Mouse (Mus musculus): Measurements from ENCODE around the gene Slamf7. TPM values are rescaled to one million over a fixed set of nuclear protein-coding genes. Genes with fewer than 3 reads are reported as not detected.

The Slamf7 gene
- polyA plus RNA-seq (2012; rRNA removed): 0.86 and 0.90 TPM in 2 replicates

GRCm38 (mm10) chr1:171652734-171653133 lies at the start of gene Slamf7:
Gene Slamf7, minus strand, starts transcription at chr1:171653035.

DNA sequence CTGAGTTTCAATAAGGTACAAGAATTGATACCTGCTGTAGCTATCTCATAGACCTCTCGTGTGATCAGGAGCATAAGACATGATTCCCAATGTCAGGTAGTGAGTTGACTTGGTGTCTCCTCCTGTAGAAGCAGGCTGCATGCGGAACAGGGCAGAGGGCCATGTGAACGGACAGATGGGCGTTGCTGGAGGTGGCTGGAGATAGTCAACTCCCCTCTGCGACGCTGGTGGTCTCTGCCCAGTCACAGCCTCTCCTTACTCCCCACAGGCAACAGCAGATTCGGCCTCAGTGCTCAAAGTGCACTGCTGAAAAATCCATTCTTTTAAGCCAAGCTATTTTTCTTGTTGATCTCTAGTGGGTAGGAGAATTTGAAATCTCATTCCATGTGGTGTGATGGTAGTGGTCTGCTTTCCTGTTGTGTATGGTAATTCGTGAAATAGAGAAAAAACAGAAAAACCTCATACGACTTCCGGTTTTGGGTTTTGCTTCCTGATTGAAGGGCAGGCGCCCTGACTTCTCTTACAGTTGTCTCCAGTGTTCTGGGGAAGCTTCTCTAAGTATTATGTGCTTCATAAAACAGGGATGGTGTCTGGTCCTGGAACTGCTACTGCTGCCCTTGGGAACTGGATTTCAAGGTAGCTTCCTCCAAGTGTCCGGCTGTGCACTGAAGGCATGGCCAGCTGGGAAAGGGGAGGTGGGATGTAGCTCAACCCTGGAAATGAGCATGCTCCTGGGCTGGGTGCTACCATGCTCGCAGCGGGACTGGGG lies 28.9 kb upstream of the Slamf7 start, which contains the start of gene Cd48:
TSS of gene Cd48 (plus strand) at position 479 of the 769 bp plus-strand sequence.

DNA sequence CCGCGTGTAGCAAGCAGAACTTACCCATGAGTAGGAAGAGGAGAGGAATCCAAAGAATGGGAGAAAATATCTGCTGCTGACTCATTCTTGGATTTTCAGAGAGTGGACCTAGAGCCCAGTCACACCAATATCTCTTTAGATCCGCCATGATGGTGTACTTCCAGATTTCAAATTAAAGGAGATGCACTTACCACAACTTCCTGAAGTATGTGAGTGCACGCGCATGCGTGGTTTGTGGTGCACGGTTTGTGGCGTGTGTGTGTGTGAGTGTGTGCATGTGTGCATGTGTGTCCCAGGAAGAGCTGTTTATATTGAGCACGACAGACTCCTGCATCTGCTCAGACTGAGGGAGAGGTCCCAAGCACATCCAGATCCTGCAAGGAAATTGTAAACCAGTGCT lies 45.7 kb downstream of the Slamf7 start, which contains the start of gene Ly9:
TSS of gene Ly9 (minus strand) at position 235 of the 400 bp plus-strand sequence.

Other genes starting within 250 kb of the Slamf7 start
- gene Usf1, start 241.7 kb downstream of the Slamf7 start, polyA plus RNA-seq (2012; rRNA removed): 142 and 162 TPM in 2 replicates
- 0.76 and 1.2 TPM in 2 replicates for gene Tstd1, start 234.2 kb downstream of the Slamf7 start, polyA plus RNA-seq (2012; rRNA removed)
- 63.7 and 67.6 TPM in 2 replicates for gene F11r, start 215.5 kb downstream of the Slamf7 start, polyA plus RNA-seq (2012; rRNA removed)
- 5.7 and 6.1 TPM in 2 replicates for gene Alyref2, start 149.6 kb downstream of the Slamf7 start, polyA plus RNA-seq (2012; rRNA removed)
- gene Itln1, start 117.7 kb downstream of the Slamf7 start, polyA plus RNA-seq (2012; rRNA removed): 0.96 and 2.1 TPM in 2 replicates
- gene Cd244a, start 93.8 kb downstream of the Slamf7 start, polyA plus RNA-seq (2012; rRNA removed): 0.40 and 0.47 TPM in 2 replicates
- 1.4 and 1.8 TPM in 2 replicates for gene Ly9, start 45.6 kb downstream of the Slamf7 start, polyA plus RNA-seq (2012; rRNA removed)
- gene Cd48, start 29.0 kb upstream of the Slamf7 start, polyA plus RNA-seq (2012; rRNA removed): 2.7 and 4.0 TPM in 2 replicates
- gene Slamf1, start 114.1 kb upstream of the Slamf7 start, polyA plus RNA-seq (2012; rRNA removed): 0.07 TPM in 1 of 2 replicates, not detected in the other
- 0.77 and 1.1 TPM in 2 replicates for gene Cd84, start 186.7 kb upstream of the Slamf7 start, polyA plus RNA-seq (2012; rRNA removed)
- gene Gm10521, start 242.6 kb upstream of the Slamf7 start, polyA plus RNA-seq (2012; rRNA removed): 0.31 and 0.79 TPM in 2 replicates